17 mouse cellular contexts compared by ENCODE assay signal in the genomic region with DNA sequence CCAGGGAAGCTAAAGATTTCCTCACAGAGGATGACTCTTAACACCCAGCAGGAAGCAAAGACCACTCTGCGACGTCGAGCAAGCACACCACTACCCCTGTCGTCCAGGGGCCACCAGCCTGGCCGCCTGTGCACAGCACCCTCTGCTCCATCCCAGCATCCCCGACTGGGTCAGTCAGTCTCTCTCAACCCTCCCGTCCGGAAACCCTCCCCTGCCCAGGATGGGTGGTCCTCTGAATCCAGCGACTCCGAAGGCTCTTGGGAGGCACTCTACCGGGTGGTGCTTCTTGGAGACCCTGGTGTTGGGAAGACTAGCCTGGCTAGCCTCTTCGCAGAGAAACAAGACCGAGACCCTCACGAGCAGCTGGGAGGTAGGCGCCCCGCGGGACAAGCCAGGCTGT. TPM values are rescaled to one million over a fixed set of nuclear protein-coding genes. Genes with fewer than 3 reads are reported as not detected.
DNase-seq lines count a peak whose midpoint lies in the region; ATAC-seq and TF ChIP-seq lines count a peak whose summit lies in the region.
"Had no signal": no experiment of that assay in that cellular context is flagged by ENCODE, and none has a peak within 500 bp of the region (broad histone marks: within the 10 kb centered on the region; RNA-seq: fewer than 3 reads in every experiment).

No protein-coding gene starts in this region.

- TF ChIP-seq POLR2A in liver, adult 2 months (IDR thresholded peaks at IDR 0.05; ENCODE audit: extremely low read depth, insufficient read depth, low read length), result no peak

- no peak for TF ChIP-seq EP300 in heart, postnatal 0 days (IDR thresholded peaks at IDR 0.05; ENCODE audit: low read depth)

- no peaks in the 10 kb centered on the region for H3K79me2 ChIP-seq in liver, adult 2 months (ENCODE audit: control insufficient read depth, insufficient read depth, low read length)

- H3K4me2 ChIP-seq in embryonic facial prominence, embryonic 13.5 days, result peak overlapping the region; percentile 91; the same call in 1 of the 2 replicates
- no peak overlapping the region for H3K4me2 ChIP-seq in liver, embryonic 12.5 days
- peak overlapping the region; percentile 67 for H3K4me2 ChIP-seq in heart, postnatal 0 days (ENCODE audit: low read depth, low read length)

- no peak overlapping the region for H3K4me3 ChIP-seq in embryonic facial prominence, embryonic 13.5 days
- H3K4me3 ChIP-seq in embryonic facial prominence, embryonic 10.5 days, result no peak overlapping the region
- peak overlapping the region; percentile 18; the same call in 1 of the 2 replicates for H3K4me3 ChIP-seq in liver, adult 2 months (ENCODE audit: insufficient read depth, low read depth, low read length)
- H3K4me3 ChIP-seq in liver, embryonic 12.5 days, result no peak overlapping the region
- peak overlapping the region; percentile 57 for H3K4me3 ChIP-seq in heart, postnatal 0 days (ENCODE audit: low read depth, low read length)
- H3K4me3 ChIP-seq in layer of hippocampus, adult 2 months, result no peak overlapping the region

- H3K9me3 ChIP-seq in embryonic facial prominence, embryonic 13.5 days, result no peaks in the 10 kb centered on the region
- no peaks in the 10 kb centered on the region for H3K9me3 ChIP-seq in embryonic facial prominence, embryonic 10.5 days
- H3K9me3 ChIP-seq in liver, embryonic 12.5 days (replicated peaks), result no peaks in the 10 kb centered on the region
- 0 out of 2 replicates have a peak, but pooled peaks cover 4% of the 10 kb centered on the region for H3K9me3 ChIP-seq in heart, postnatal 0 days (replicated peaks; ENCODE audit: control insufficient read depth, low read length)
- H3K9me3 ChIP-seq: embryonic facial prominence, embryonic 12.5 days; hindbrain, embryonic 10.5 days; liver, embryonic 13.5 days; midbrain, embryonic 12.5 days; neural tube, embryonic 13.5 days had no signal

- peaks cover 17% of the 10 kb centered on the region for H3K4me1 ChIP-seq in embryonic facial prominence, embryonic 13.5 days
- peaks cover 23% of the 10 kb centered on the region for H3K4me1 ChIP-seq in embryonic facial prominence, embryonic 10.5 days
- peaks cover 4% of the 10 kb centered on the region for H3K4me1 ChIP-seq in liver, adult 2 months (ENCODE audit: control insufficient read depth, insufficient read depth, low read length)
- peaks cover 13% of the 10 kb centered on the region; the same call in 1 of the 2 replicates for H3K4me1 ChIP-seq in liver, embryonic 12.5 days
- H3K4me1 ChIP-seq in heart, postnatal 0 days (ENCODE audit: control insufficient read depth, insufficient read depth), result 0 out of 2 replicates have a peak, but pooled peaks cover 8% of the 10 kb centered on the region

- no peaks in the 10 kb centered on the region for H3K36me3 ChIP-seq in embryonic facial prominence, embryonic 13.5 days
- H3K36me3 ChIP-seq in embryonic facial prominence, embryonic 10.5 days (replicated peaks), result no peaks in the 10 kb centered on the region
- H3K36me3 ChIP-seq in liver, adult 2 months (ENCODE audit: control insufficient read depth, insufficient read depth, low read length), result no peaks in the 10 kb centered on the region
- no peaks in the 10 kb centered on the region for H3K36me3 ChIP-seq in liver, embryonic 12.5 days
- no peaks in the 10 kb centered on the region for H3K36me3 ChIP-seq in heart, postnatal 0 days (replicated peaks; ENCODE audit: control insufficient read depth, insufficient read depth, low read length)
- H3K36me3 ChIP-seq: embryonic facial prominence, embryonic 12.5 days; hindbrain, embryonic 10.5 days; liver, embryonic 13.5 days; midbrain, embryonic 12.5 days; neural tube, embryonic 13.5 days had no signal

- TF ChIP-seq CTCF in liver, adult 2 months (IDR thresholded peaks at IDR 0.05; ENCODE audit: low read depth, low read length), result no peak
- TF ChIP-seq CTCF in heart, postnatal 0 days (IDR thresholded peaks at IDR 0.05; ENCODE audit: low read depth), result no peak
- no peak for TF ChIP-seq CTCF in layer of hippocampus, adult 2 months (conservative IDR thresholded peaks at IDR 0.05)

- no peak overlapping the region for H3K9ac ChIP-seq in embryonic facial prominence, embryonic 13.5 days
- H3K9ac ChIP-seq in liver, adult 2 months (ENCODE audit: low read depth, low read length), result no peak overlapping the region
- no peak overlapping the region for H3K9ac ChIP-seq in liver, embryonic 12.5 days
- peak overlapping the region; percentile 48 for H3K9ac ChIP-seq in heart, postnatal 0 days (replicated peaks; ENCODE audit: low read depth, low read length)
- H3K9ac ChIP-seq: liver, embryonic 13.5 days had no signal

- WGBS in embryonic facial prominence, embryonic 13.5 days, result 44% methylated on average over 17 of the region's 17 CpGs
- 40% methylated on average over 17 of the region's 17 CpGs for WGBS in embryonic facial prominence, embryonic 10.5 days
- WGBS in liver, adult 2 months, result 63% methylated on average over 17 of the region's 17 CpGs
- WGBS in liver, embryonic 12.5 days (ENCODE audit: insufficient replicate concordance), result 35% methylated on average over 17 of the region's 17 CpGs
- WGBS in heart, postnatal 0 days, result 40% methylated on average over 17 of the region's 17 CpGs

- ATAC-seq in embryonic facial prominence, embryonic 13.5 days (ENCODE audit: insufficient number of reproducible peaks, insufficient read depth, low FRiP score, low TSS enrichment, low read depth), result no peak
- no peak for ATAC-seq in liver, embryonic 12.5 days
- no peak for ATAC-seq in heart, postnatal 0 days (ENCODE audit: insufficient read depth, low read depth)
- ATAC-seq in cerebellum, adult (ENCODE audit: insufficient number of reproducible peaks, low FRiP score, low TSS enrichment), result no peak

- H3K27me3 ChIP-seq in embryonic facial prominence, embryonic 13.5 days, result peaks cover 50% of the 10 kb centered on the region
- H3K27me3 ChIP-seq in embryonic facial prominence, embryonic 10.5 days (replicated peaks; ENCODE audit: low read depth, poor library complexity, severe bottlenecking), result peaks cover 86% of the 10 kb centered on the region
- no peaks in the 10 kb centered on the region for H3K27me3 ChIP-seq in liver, adult 2 months (ENCODE audit: control insufficient read depth, insufficient read depth, low read length)
- H3K27me3 ChIP-seq in liver, embryonic 12.5 days (replicated peaks), result peaks cover 74% of the 10 kb centered on the region
- peaks cover 42% of the 10 kb centered on the region for H3K27me3 ChIP-seq in heart, postnatal 0 days (ENCODE audit: control insufficient read depth, insufficient read depth, low read length)

- DNase-seq in embryonic facial prominence, embryonic 10.5 days (ENCODE audit: low spot score), result no peak
- DNase-seq in liver, adult 2 months (ENCODE audit: extremely low read depth, low read depth, low spot score), result no peak
- DNase-seq in heart, postnatal 0 days (ENCODE audit: low spot score), result no peak
- DNase-seq in lung, postnatal 10 days, result peak; percentile 55
- DNase-seq in layer of hippocampus, adult 2 months (ENCODE audit: low spot score in 2 of 2), result no peak
- DNase-seq: cerebellum, postnatal 10 days; liver, embryonic 13.5 days; right cerebral cortex, adult 18-20 months had no signal

- no peak overlapping the region for H3K27ac ChIP-seq in embryonic facial prominence, embryonic 13.5 days
- H3K27ac ChIP-seq in embryonic facial prominence, embryonic 10.5 days (replicated peaks), result no peak overlapping the region
- H3K27ac ChIP-seq in liver, adult 2 months (replicated peaks; ENCODE audit: insufficient read depth, low read depth, low read length), result no peak overlapping the region
- no peak overlapping the region for H3K27ac ChIP-seq in liver, embryonic 12.5 days
- peak overlapping the region; percentile 39 for H3K27ac ChIP-seq in heart, postnatal 0 days (ENCODE audit: low read depth)
- no peak overlapping the region for H3K27ac ChIP-seq in layer of hippocampus, adult 2 months
- H3K27ac ChIP-seq: embryonic facial prominence, embryonic 12.5 days; hindbrain, embryonic 10.5 days; liver, embryonic 13.5 days; midbrain, embryonic 12.5 days; neural tube, embryonic 13.5 days had no signal

RNA-seq across cellular contexts. Expression of a gene that starts 1.3 kb away (rescaled TPM):
- polyA plus RNA-seq in embryonic facial prominence, embryonic 13.5 days (2015; fragmentation: Nextera tagmentation; extraction: Ambion mirVana), result 1.7 and 3.6 TPM in 2 replicates
- polyA plus RNA-seq in embryonic facial prominence, embryonic 10.5 days (2016; fragmentation: Nextera tagmentation; extraction: Ambion mirVana), result 0.40 and 0.60 TPM in 2 replicates
- 0.34 and 0.65 TPM in 2 replicates for total RNA-seq in liver, adult 2 months (2014; rRNA removed)
- polyA plus RNA-seq in liver, adult 2 months (2012; rRNA removed), result 0.32 and 0.35 TPM in 2 replicates
- polyA plus RNA-seq in liver, embryonic 12.5 days (2016; fragmentation: Nextera tagmentation; extraction: Ambion mirVana), result 1.3 and 1.4 TPM in 2 replicates
- total RNA-seq in heart, postnatal 0 days (2014; rRNA removed; ENCODE audit: low replicate concordance), result 4.8 and 12.5 TPM in 2 replicates
- 10.2 TPM in 2 replicates for polyA plus RNA-seq in heart, postnatal 0 days (2015; fragmentation: Nextera tagmentation; extraction: Ambion mirVana)
- total RNA-seq in layer of hippocampus, adult 2 months (2021), result 1 to 10 TPM in 1 of 2 experiments, under 1 TPM in 1; 0.42 to 2.0 TPM
- polyA plus RNA-seq: midbrain, embryonic 12.5 days had no signal

RNA-seq across cellular contexts. Expression of a gene that starts 5.2 kb away (rescaled TPM):
- polyA plus RNA-seq in embryonic facial prominence, embryonic 13.5 days (2015; fragmentation: Nextera tagmentation; extraction: Ambion mirVana), result 1.3 TPM in 1 of 2 replicates, not detected in the other
- 0.70 TPM in 1 of 2 replicates, not detected in the other for polyA plus RNA-seq in embryonic facial prominence, embryonic 10.5 days (2016; fragmentation: Nextera tagmentation; extraction: Ambion mirVana)
- 2.1 TPM in 1 of 2 replicates, not detected in the other for total RNA-seq in liver, adult 2 months (2014; rRNA removed)
- polyA plus RNA-seq in liver, adult 2 months (2012; rRNA removed), result not detected in 2 replicates
- polyA plus RNA-seq in liver, embryonic 12.5 days (2016; fragmentation: Nextera tagmentation; extraction: Ambion mirVana), result 0.56 TPM in 1 of 2 replicates, not detected in the other
- total RNA-seq in heart, postnatal 0 days (2014; rRNA removed; ENCODE audit: low replicate concordance), result not detected in 2 replicates
- polyA plus RNA-seq in heart, postnatal 0 days (2015; fragmentation: Nextera tagmentation; extraction: Ambion mirVana), result 0.53 and 0.54 TPM in 2 replicates
- total RNA-seq in layer of hippocampus, adult 2 months (2021), result not detected
- total RNA-seq: layer of hippocampus, adult 18-20 months had no signal
- polyA plus RNA-seq: brain, embryonic 14.5 days; embryonic facial prominence, embryonic 12.5 days; hindbrain, embryonic 10.5 days; liver, embryonic 13.5 days; midbrain, embryonic 12.5 days; neural tube, embryonic 13.5 days had no signal

RNA-seq across cellular contexts. Expression of a gene that starts 23.9 kb away (rescaled TPM):
- not detected in 2 replicates for polyA plus RNA-seq in embryonic facial prominence, embryonic 13.5 days (2015; fragmentation: Nextera tagmentation; extraction: Ambion mirVana)
- polyA plus RNA-seq in embryonic facial prominence, embryonic 10.5 days (2016; fragmentation: Nextera tagmentation; extraction: Ambion mirVana), result not detected in 2 replicates
- not detected in 2 replicates for total RNA-seq in liver, adult 2 months (2014; rRNA removed)
- polyA plus RNA-seq in liver, adult 2 months (2012; rRNA removed), result not detected in 2 replicates
- not detected in 2 replicates for polyA plus RNA-seq in liver, embryonic 12.5 days (2016; fragmentation: Nextera tagmentation; extraction: Ambion mirVana)
- total RNA-seq in heart, postnatal 0 days (2014; rRNA removed; ENCODE audit: low replicate concordance), result not detected in 2 replicates
- not detected in 2 replicates for polyA plus RNA-seq in heart, postnatal 0 days (2015; fragmentation: Nextera tagmentation; extraction: Ambion mirVana)
- total RNA-seq in layer of hippocampus, adult 2 months (2021), result not detected
- total RNA-seq: layer of hippocampus, adult 18-20 months had no signal
- polyA plus RNA-seq: brain, embryonic 14.5 days; embryonic facial prominence, embryonic 12.5 days; hindbrain, embryonic 10.5 days; liver, embryonic 13.5 days; midbrain, embryonic 12.5 days; neural tube, embryonic 13.5 days had no signal

RNA-seq across cellular contexts. Expression of a gene that starts 28.9 kb away (rescaled TPM):
- polyA plus RNA-seq in embryonic facial prominence, embryonic 13.5 days (2015; fragmentation: Nextera tagmentation; extraction: Ambion mirVana), result not detected in 2 replicates
- not detected in 2 replicates for polyA plus RNA-seq in embryonic facial prominence, embryonic 10.5 days (2016; fragmentation: Nextera tagmentation; extraction: Ambion mirVana)
- total RNA-seq in liver, adult 2 months (2014; rRNA removed), result not detected in 2 replicates
- not detected in 2 replicates for polyA plus RNA-seq in liver, adult 2 months (2012; rRNA removed)
- not detected in 2 replicates for polyA plus RNA-seq in liver, embryonic 12.5 days (2016; fragmentation: Nextera tagmentation; extraction: Ambion mirVana)
- not detected in 2 replicates for total RNA-seq in heart, postnatal 0 days (2014; rRNA removed; ENCODE audit: low replicate concordance)
- not detected in 2 replicates for polyA plus RNA-seq in heart, postnatal 0 days (2015; fragmentation: Nextera tagmentation; extraction: Ambion mirVana)
- total RNA-seq in layer of hippocampus, adult 2 months (2021), result not detected
- total RNA-seq: layer of hippocampus, adult 18-20 months had no signal
- polyA plus RNA-seq: brain, embryonic 14.5 days; embryonic facial prominence, embryonic 12.5 days; hindbrain, embryonic 10.5 days; liver, embryonic 13.5 days; midbrain, embryonic 12.5 days; neural tube, embryonic 13.5 days had no signal

RNA-seq across cellular contexts. Expression of a gene that starts 41.2 kb away (rescaled TPM):
- 123 and 125 TPM in 2 replicates for polyA plus RNA-seq in embryonic facial prominence, embryonic 13.5 days (2015; fragmentation: Nextera tagmentation; extraction: Ambion mirVana)
- polyA plus RNA-seq in embryonic facial prominence, embryonic 10.5 days (2016; fragmentation: Nextera tagmentation; extraction: Ambion mirVana), result 102 and 110 TPM in 2 replicates
- total RNA-seq in liver, adult 2 months (2014; rRNA removed), result 65.5 and 86.1 TPM in 2 replicates
- polyA plus RNA-seq in liver, adult 2 months (2012; rRNA removed), result 117 and 148 TPM in 2 replicates
- polyA plus RNA-seq in liver, embryonic 12.5 days (2016; fragmentation: Nextera tagmentation; extraction: Ambion mirVana), result 57.5 and 59.1 TPM in 2 replicates
- total RNA-seq in heart, postnatal 0 days (2014; rRNA removed; ENCODE audit: low replicate concordance), result 68.6 and 72.9 TPM in 2 replicates
- polyA plus RNA-seq in heart, postnatal 0 days (2015; fragmentation: Nextera tagmentation; extraction: Ambion mirVana), result 53.4 and 55.0 TPM in 2 replicates
- total RNA-seq in layer of hippocampus, adult 2 months (2021), result 10 to 100 TPM; 71.5 to 73.3 TPM

Comparison
In these comparisons a context has a peak if more than half of its experiments do, and no peak if none do; other contexts are left out.
1. H3K4me3 ChIP-seq: peak in liver, adult 2 months (single experiment) and heart, postnatal 0 days (single experiment); none in embryonic facial prominence, embryonic 13.5 days (single experiment), embryonic facial prominence, embryonic 10.5 days (single experiment), liver, embryonic 12.5 days (single experiment) and layer of hippocampus, adult 2 months (single experiment).